ENCODE assay signal across 8 mouse cellular contexts in genomic region chr15:81104585-81105259, GRCm38 (mm10).
DNase-seq lines count a peak whose midpoint lies in the region; ATAC-seq and TF ChIP-seq lines count a peak whose summit lies in the region.

No protein-coding gene starts in this region.

- ATAC-seq in kidney, embryonic 14.5 days (ENCODE audit: low FRiP score, low TSS enrichment) = no peak; the same call in 1 of the 2 replicates
- ATAC-seq in forebrain, postnatal 0 days = no peak
- ATAC-seq in intestine, postnatal 0 days = no peak
- ATAC-seq in stomach, embryonic 15.5 days (ENCODE audit: insufficient read depth, low FRiP score, low read depth) = no peak

- H3K27ac ChIP-seq in kidney, embryonic 14.5 days (ENCODE audit: low read depth, low read length) = no peak overlapping the region
- no peak overlapping the region for H3K27ac ChIP-seq in forebrain, postnatal 0 days (ENCODE audit: low read depth, low read length)
- H3K27ac ChIP-seq in intestine, postnatal 0 days (ENCODE audit: low read depth, low read length) = no peak overlapping the region
- H3K27ac ChIP-seq in stomach, embryonic 15.5 days = 0 out of 2 replicates have a peak overlapping the region, but pooled peaks have one; percentile 11

- TF ChIP-seq CTCF in forebrain, postnatal 0 days (IDR thresholded peaks at IDR 0.05; ENCODE audit: low read depth) = no peak
- no peak for TF ChIP-seq CTCF in intestine, postnatal 0 days (IDR thresholded peaks at IDR 0.05; ENCODE audit: low read depth)

- no peaks in the 10 kb centered on the region for H3K27me3 ChIP-seq in kidney, embryonic 14.5 days (ENCODE audit: control insufficient read depth, insufficient read depth, low read length)
- no peaks in the 10 kb centered on the region for H3K27me3 ChIP-seq in forebrain, postnatal 0 days (ENCODE audit: insufficient read depth, low read length)
- H3K27me3 ChIP-seq in intestine, postnatal 0 days (replicated peaks; ENCODE audit: control insufficient read depth, insufficient read depth, low read length) = no peaks in the 10 kb centered on the region
- no peaks in the 10 kb centered on the region for H3K27me3 ChIP-seq in stomach, embryonic 15.5 days (replicated peaks)

- 42% methylated on average over 13 of the region's 13 CpGs for whole genome bisulfite sequencing in kidney, embryonic 14.5 days
- 32% methylated on average over 13 of the region's 13 CpGs for WGBS in forebrain, postnatal 0 days
- 56% methylated on average over 13 of the region's 13 CpGs for WGBS in intestine, postnatal 0 days
- 48% methylated on average over 13 of the region's 13 CpGs for WGBS in stomach, embryonic 15.5 days

- DNase-seq in kidney, adult 11 months = no peak
- peak; percentile 68 for DNase-seq in MEL-GATA-1-ER (ENCODE audit: extremely low read depth, low read depth)
- DNase-seq in forebrain, postnatal 0 days = no peak
- peak; percentile 65 for DNase-seq in lung, postnatal 25 days (ENCODE audit: low spot score)
- no peak for DNase-seq in testis, postnatal 10 days (ENCODE audit: low spot score)

- no peaks in the 10 kb centered on the region for H3K9me3 ChIP-seq in kidney, embryonic 14.5 days (ENCODE audit: control insufficient read depth, low read length)
- no peaks in the 10 kb centered on the region for H3K9me3 ChIP-seq in forebrain, postnatal 0 days (ENCODE audit: low read length)
- H3K9me3 ChIP-seq in intestine, postnatal 0 days (ENCODE audit: control insufficient read depth) = no peaks in the 10 kb centered on the region
- H3K9me3 ChIP-seq in stomach, embryonic 15.5 days = no peaks in the 10 kb centered on the region

- peaks cover 11% of the 10 kb centered on the region for H3K4me1 ChIP-seq in kidney, embryonic 14.5 days (ENCODE audit: control insufficient read depth, insufficient read depth, low read length)
- peaks cover 20% of the 10 kb centered on the region; the same call in 1 of the 2 replicates for H3K4me1 ChIP-seq in forebrain, postnatal 0 days (ENCODE audit: insufficient read depth)
- no peaks in the 10 kb centered on the region for H3K4me1 ChIP-seq in intestine, postnatal 0 days (replicated peaks; ENCODE audit: control insufficient read depth, insufficient read depth, low read length)
- peaks cover 17% of the 10 kb centered on the region for H3K4me1 ChIP-seq in stomach, embryonic 15.5 days

- H3K4me3 ChIP-seq in kidney, embryonic 14.5 days (ENCODE audit: low read length) = no peak overlapping the region; the same call in 1 of the 2 replicates
- no peak overlapping the region for H3K4me3 ChIP-seq in forebrain, postnatal 0 days (ENCODE audit: low read depth, low read length)
- H3K4me3 ChIP-seq in intestine, postnatal 0 days (ENCODE audit: low read depth, low read length) = 0 out of 2 replicates have a peak overlapping the region, but pooled peaks have one; percentile 4
- no peak overlapping the region for H3K4me3 ChIP-seq in stomach, embryonic 15.5 days (replicated peaks)

- no peaks in the 10 kb centered on the region for H3K36me3 ChIP-seq in kidney, embryonic 14.5 days (ENCODE audit: control insufficient read depth, insufficient read depth, low read length)
- no peaks in the 10 kb centered on the region for H3K36me3 ChIP-seq in forebrain, postnatal 0 days (ENCODE audit: insufficient read depth)
- no peaks in the 10 kb centered on the region for H3K36me3 ChIP-seq in intestine, postnatal 0 days (ENCODE audit: control insufficient read depth, insufficient read depth)
- H3K36me3 ChIP-seq in stomach, embryonic 15.5 days = no peaks in the 10 kb centered on the region

- peak overlapping the region; percentile 24 for H3K4me2 ChIP-seq in kidney, embryonic 14.5 days (replicated peaks; ENCODE audit: low read depth, low read length)
- peak overlapping the region; percentile 36 for H3K4me2 ChIP-seq in forebrain, postnatal 0 days (ENCODE audit: low read depth)
- peak overlapping the region; percentile 44 for H3K4me2 ChIP-seq in intestine, postnatal 0 days (replicated peaks; ENCODE audit: low read depth)
- peak overlapping the region; percentile 31; the same call in 1 of the 2 replicates for H3K4me2 ChIP-seq in stomach, embryonic 15.5 days

- H3K9ac ChIP-seq in kidney, embryonic 14.5 days (ENCODE audit: low read depth, low read length) = no peak overlapping the region
- no peak overlapping the region for H3K9ac ChIP-seq in forebrain, postnatal 0 days
- no peak overlapping the region for H3K9ac ChIP-seq in intestine, postnatal 0 days (ENCODE audit: low read depth, low read length)
- H3K9ac ChIP-seq in stomach, embryonic 15.5 days = no peak overlapping the region

Comparison
In these comparisons a context has a peak if more than half of its experiments do, and no peak if none do; other contexts are left out.
1. DNase-seq: peak in MEL-GATA-1-ER (single experiment) and lung, postnatal 25 days (single experiment); none in kidney, adult 11 months (single experiment), forebrain, postnatal 0 days (single experiment) and testis, postnatal 10 days (single experiment).
2. Peak in every context shown above with its lines, with median percentiles within 50 percentile points of each other: H3K4me2 ChIP-seq.